Mouse (Mus musculus) right cerebral cortex, adult 18-20 months (tissue): ENCODE results near the gene Cdc42ep2.

Source experiments
- DNase-seq: peaks from one replicate; pipeline ENCODE4 v3.0.0; 2022; ENCODE audit warnings: mixed read lengths

The Cdc42ep2 gene

GRCm38 (mm10) chr19:5924713-5925093, at the start of gene Cdc42ep2:
Cdc42ep2 (minus strand) TSS chr19:5924816.
- peak; percentile 93 for DNase-seq

- DNase-seq = no peak
Measured at GRCm38 (mm10) chr19:5967664-5968063, 43.0 kb upstream of the Cdc42ep2 start.

GRCm38 (mm10) chr19:5966786-5967185, 42.2 kb upstream of the Cdc42ep2 start:
- DNase-seq = no peak

- no peak for DNase-seq
Measured at GRCm38 (mm10) chr19:5965910-5966309, 41.3 kb upstream of the Cdc42ep2 start.

- peak; percentile 58 for DNase-seq
Measured at GRCm38 (mm10) chr19:5965280-5965679, 40.7 kb upstream of the Cdc42ep2 start.

GRCm38 (mm10) chr19:5964804-5965203, 40.2 kb upstream of the Cdc42ep2 start:
- no peak for DNase-seq

- DNase-seq = peak; percentile 89
Measured at GRCm38 (mm10) chr19:5963883-5964562, 39.4 kb upstream of the Cdc42ep2 start, which contains the start of gene Pola2. Pola2 (minus strand) TSS chr19:5964202.

- DNase-seq = no peak
Measured at GRCm38 (mm10) chr19:5962651-5963050, 38.0 kb upstream of the Cdc42ep2 start.

GRCm38 (mm10) chr19:5957371-5957770, 32.8 kb upstream of the Cdc42ep2 start:
- DNase-seq = no peak

- DNase-seq = peak; percentile 78
Measured at GRCm38 (mm10) chr19:5956685-5957084, 32.1 kb upstream of the Cdc42ep2 start.

- DNase-seq = no peak
Measured at GRCm38 (mm10) chr19:5955704-5956670, 31.4 kb upstream of the Cdc42ep2 start.

GRCm38 (mm10) chr19:5954936-5955335, 30.3 kb upstream of the Cdc42ep2 start:
- no peak for DNase-seq

- no peak for DNase-seq
Measured at GRCm38 (mm10) chr19:5954031-5954710, 29.6 kb upstream of the Cdc42ep2 start.

- no peak for DNase-seq
Measured at GRCm38 (mm10) chr19:5953201-5953770, 28.7 kb upstream of the Cdc42ep2 start.

- no peak for DNase-seq
Measured at GRCm38 (mm10) chr19:5952071-5952691, 27.6 kb upstream of the Cdc42ep2 start.

GRCm38 (mm10) chr19:5951631-5952030, 27.0 kb upstream of the Cdc42ep2 start:
- DNase-seq = no peak

- DNase-seq = no peak
Measured at GRCm38 (mm10) chr19:5950218-5950617, 25.6 kb upstream of the Cdc42ep2 start.

GRCm38 (mm10) chr19:5945891-5946290, 21.3 kb upstream of the Cdc42ep2 start:
- no peak for DNase-seq

GRCm38 (mm10) chr19:5945027-5945426, 20.4 kb upstream of the Cdc42ep2 start:
- DNase-seq = peak; percentile 49

- no peak for DNase-seq
Measured at GRCm38 (mm10) chr19:5944145-5944544, 19.5 kb upstream of the Cdc42ep2 start.

GRCm38 (mm10) chr19:5943404-5943803, 18.8 kb upstream of the Cdc42ep2 start:
- no peak for DNase-seq

GRCm38 (mm10) chr19:5942581-5942980, 18.0 kb upstream of the Cdc42ep2 start:
- no peak for DNase-seq
